Mouse (Mus musculus): ENCODE data around the gene Me3.

DNA sequence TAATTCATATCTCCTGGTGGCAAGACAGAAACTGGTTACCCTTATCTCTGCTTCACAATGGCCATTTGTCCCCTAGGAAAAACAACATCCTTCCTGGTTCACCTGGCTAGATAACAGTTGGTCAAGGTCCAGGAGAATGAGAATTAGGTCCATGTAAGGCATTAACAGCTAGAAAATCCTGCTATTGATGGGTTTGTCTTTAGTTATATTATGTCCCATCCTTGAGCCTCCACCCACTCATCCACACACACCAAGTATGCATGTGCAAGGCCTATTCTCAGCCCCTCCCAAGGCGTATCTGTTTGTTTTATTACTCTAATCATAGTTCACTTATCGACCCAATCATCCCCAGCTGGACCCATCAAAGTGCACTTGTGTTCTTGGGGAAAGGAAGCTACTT is 88.1 kb downstream of the Me3 start:
- TF ChIP-seq CTCF (IDR thresholded peaks at IDR 0.05; ENCODE audit: insufficient read depth, low read depth, low read length) (no peak), POLR2A (IDR thresholded peaks at IDR 0.05; ENCODE audit: insufficient read depth, low read depth, low read length) (no peak)
